Mouse (Mus musculus) heart, adult 2 months (tissue): ENCODE measurements around the gene Psmb1.

ENCODE experiments used
- CTCF ChIP-seq: fragments of 200-600 bp; IDR thresholded peaks from 2 replicates; pipeline ENCODE4 v1.8.1; 2022; ENCODE audit warnings: antibody characterized with exemption, mild to moderate bottlenecking, moderate library complexity
- EP300 ChIP-seq: fragments of 200-500 bp; IDR thresholded peaks from 2 replicates; pipeline ENCODE4 v1.6.1; 2011; ENCODE audit warnings: low read depth, low read length, control low read depth; ENCODE audit not compliant: insufficient read depth
- POLR2A ChIP-seq: fragments of 200-500 bp; IDR thresholded peaks from 2 replicates; pipeline ENCODE4 v1.6.1; 2011; ENCODE audit warnings: mild to moderate bottlenecking, low read depth, low read length, control low read depth; ENCODE audit not compliant: insufficient read depth

DNA sequence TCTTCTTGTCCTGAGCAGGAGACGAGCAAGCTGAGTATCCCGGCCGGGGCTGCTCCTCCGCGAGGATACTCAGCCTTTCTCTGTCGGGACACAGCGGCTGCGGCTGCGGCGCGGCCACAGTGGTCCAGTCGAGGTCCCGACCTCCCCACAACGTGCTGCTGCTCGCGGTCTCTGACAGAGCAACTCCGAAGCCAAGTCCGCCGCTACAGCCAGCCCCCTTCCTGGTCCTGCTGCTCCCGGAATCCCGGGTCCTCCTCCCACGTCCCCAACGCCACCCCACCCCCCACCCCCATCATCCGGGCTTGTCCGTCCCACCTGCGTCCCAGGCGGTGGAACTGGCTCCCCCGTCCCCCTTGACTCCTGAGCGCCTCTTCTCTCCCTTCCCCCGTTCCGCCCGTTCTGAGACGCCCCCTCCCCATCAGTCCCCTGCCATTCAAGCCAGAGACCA is 36.9 kb upstream of the Psmb1 start:
- TF ChIP-seq CTCF (no peak), POLR2A (no peak), EP300 (no peak)
